Mouse (Mus musculus): ENCODE results near the gene Lgsn.

GRCm38 (mm10) chr1:31176101-31176500, at the start of gene Lgsn:
- TF ChIP-seq CTCF (IDR thresholded peaks at IDR 0.05; ENCODE audit: low read depth, low read length) (no peak), GATA2 (IDR thresholded peaks at IDR 0.05; ENCODE audit: borderline replicate concordance, low read depth, low read length) (no peak), GATA1 (IDR thresholded peaks at IDR 0.05; ENCODE audit: borderline replicate concordance, low read length) (no peak), POLR2AphosphoS5 (IDR thresholded peaks at IDR 0.05; ENCODE audit: insufficient replicate concordance, low read depth, low read length) (no peak)

All from G1E (cell line).